Mouse (Mus musculus) forebrain, postnatal 0 days (tissue): ENCODE measurements around the gene Serpinb3c. TPM values are rescaled to one million over a fixed set of nuclear protein-coding genes. Genes with fewer than 3 reads are reported as not detected.
"Not testable (repeated sequence)": the region's sequence is repeated elsewhere in the genome, so short reads cannot be mapped to it uniquely, and the experiment has no call there.

Experiments used
- ATAC-seq: fragments of 200-750 bp; cut with Nextera tagmentation; 2 replicates; pipeline ENCODE4 v1.8.0; 2017; ENCODE audit warnings: mild to moderate bottlenecking, moderate library complexity
- DNase-seq: peaks from one replicate; pipeline ENCODE4 v3.0.0-alpha.2; 2015
- H3K27ac ChIP-seq: fragments of 300-500 bp; sonication (generic); 2 replicates; pipeline ENCODE4 v1.5.1; 2014; ENCODE audit warnings: low read depth, mild to moderate bottlenecking, antibody characterized with exemption, low read length, moderate library complexity, mixed read lengths
- H3K27me3 ChIP-seq: fragments of 300-500 bp; sonication (generic); 2 replicates; pipeline ENCODE4 v1.6.1; 2014; ENCODE audit warnings: mild to moderate bottlenecking, low read length, mixed read lengths; ENCODE audit not compliant: insufficient read depth
- H3K36me3 ChIP-seq: fragments of 300-500 bp; sonication (generic); 2 replicates; pipeline ENCODE4 v1.6.1; 2014; ENCODE audit warnings: mild to moderate bottlenecking, moderate library complexity; ENCODE audit not compliant: insufficient read depth
- H3K4me1 ChIP-seq: fragments of 300-500 bp; sonication (generic); 2 replicates; pipeline ENCODE4 v1.6.1; 2014; ENCODE audit warnings: antibody characterized with exemption; ENCODE audit not compliant: insufficient read depth
- H3K4me2 ChIP-seq: fragments of 300-500 bp; sonication (generic); 2 replicates; pipeline ENCODE4 v1.6.1; 2014; ENCODE audit warnings: low read depth, mild to moderate bottlenecking, moderate library complexity
- H3K4me3 ChIP-seq: fragments of 300-500 bp; sonication (generic); 2 replicates; pipeline ENCODE4 v1.5.1; 2014; ENCODE audit warnings: low read depth, low read length, mixed read lengths
- H3K9ac ChIP-seq: fragments of 300-500 bp; sonication (generic); 2 replicates; pipeline ENCODE4 v1.6.1; 2014; ENCODE audit warnings: mild to moderate bottlenecking
- H3K9me3 ChIP-seq: fragments of 300-500 bp; sonication (generic); 2 replicates; pipeline ENCODE4 v1.6.1; 2016; ENCODE audit warnings: low read length
- CTCF ChIP-seq: sonication (generic); IDR thresholded peaks from 2 replicates; pipeline ENCODE4 v1.5.1; 2016; ENCODE audit warnings: antibody characterized with exemption, control low read depth, low read depth
- WGBS: fragments of 180-500 bp; shearing (Covaris S2); extraction: QIAGEN DNeasy Blood & Tissue Kit; methylation state at CpG from one replicate; pipeline ENCODE4 v1.1.7; 2014; 5-methylcytosine and 5-hydroxymethylcytosine counted together
- polyA plus RNA-seq: library from polyadenylated mRNA; unstranded; fragments of >200 nt; fragmentation: Nextera tagmentation; extraction: Ambion mirVana; gene quantifications from 2 replicates; pipeline ENCODE4 v1.2.1, GENCODE M21; 2015
- total RNA-seq: library from RNA; depleted of rRNA; stranded (reverse); fragments of >200 nt; gene quantifications from 2 replicates; pipeline ENCODE4 v1.2.3, GENCODE M21; 2014; rRNA removed

Gene Serpinb3c
- total RNA-seq (not detected in 2 replicates), polyA plus RNA-seq (not detected in 2 replicates)

GRCm38 (mm10) chr1:107278261-107278660 lies at the start of gene Serpinb3c, which contains the start of gene Serpinb3b:
TSS of gene Serpinb3c (minus strand) at chr1:107278371.
TSS of gene Serpinb3b (minus strand) at chr1:107278361.
- DNase-seq, H3K4me1 ChIP-seq, H3K9me3 ChIP-seq, H3K9ac ChIP-seq, H3K36me3 ChIP-seq, H3K4me2 ChIP-seq, ATAC-seq, H3K27ac ChIP-seq, H3K27me3 ChIP-seq, H3K4me3 ChIP-seq: not testable (repeated sequence)

- H3K9me3 ChIP-seq, H3K4me3 ChIP-seq, H3K4me1 ChIP-seq, H3K9ac ChIP-seq, H3K27me3 ChIP-seq, H3K27ac ChIP-seq, H3K36me3 ChIP-seq, H3K4me2 ChIP-seq: not testable (repeated sequence)
- WGBS: 31% methylated on average over 3 of the region's 3 CpGs
- ATAC-seq (peak; percentile 45; the same call in 1 of the 2 replicates), DNase-seq (peak; percentile 20)
- peak; percentile 69 for TF ChIP-seq CTCF
These were observed 35.0 kb downstream of the Serpinb3c start for GRCm38 (mm10) chr1:107243170-107243569.

Other genes with a start within 250 kb of the Serpinb3c start
- not detected in 2 replicates for gene Serpinb3a, start 226.1 kb downstream of the Serpinb3c start, total RNA-seq
- not detected in 2 replicates for gene Serpinb3a, start 226.1 kb downstream of the Serpinb3c start, polyA plus RNA-seq
- gene Serpinb3d, start 194.9 kb downstream of the Serpinb3c start, total RNA-seq: not detected in 2 replicates
- gene Serpinb3d, start 194.9 kb downstream of the Serpinb3c start, polyA plus RNA-seq: 0.12 TPM in 1 of 2 replicates, not detected in the other
- not detected in 2 replicates for gene Serpinb3b, start within 50 bp of the Serpinb3c start, total RNA-seq
- not detected in 2 replicates for gene Serpinb3b, start within 50 bp of the Serpinb3c start, polyA plus RNA-seq
- gene Serpinb11, start 82.8 kb upstream of the Serpinb3c start, total RNA-seq: not detected in 2 replicates
- not detected in 2 replicates for gene Serpinb11, start 82.8 kb upstream of the Serpinb3c start, polyA plus RNA-seq
- not detected in 2 replicates for gene Serpinb7, start 121.3 kb upstream of the Serpinb3c start, total RNA-seq
- gene Serpinb7, start 121.3 kb upstream of the Serpinb3c start, polyA plus RNA-seq: not detected in 2 replicates
- 0.10 and 0.85 TPM in 2 replicates for gene Serpinb2, start 233.1 kb upstream of the Serpinb3c start, total RNA-seq
- gene Serpinb2, start 233.1 kb upstream of the Serpinb3c start, polyA plus RNA-seq: 0.17 and 0.20 TPM in 2 replicates